Mouse (Mus musculus): ENCODE results near the gene Cd72. TPM values are rescaled to one million over a fixed set of nuclear protein-coding genes. Genes with fewer than 3 reads are reported as not detected.

The Cd72 gene
- total RNA-seq (2012; rRNA removed) (24.0 and 30.3 TPM in 2 replicates), total RNA-seq (2014; rRNA removed) (47.6 and 61.4 TPM in 2 replicates), polyA plus RNA-seq (2012; ENCODE audit: insufficient read length, low read depth) (55.9 and 86.4 TPM in 2 replicates)

DNA sequence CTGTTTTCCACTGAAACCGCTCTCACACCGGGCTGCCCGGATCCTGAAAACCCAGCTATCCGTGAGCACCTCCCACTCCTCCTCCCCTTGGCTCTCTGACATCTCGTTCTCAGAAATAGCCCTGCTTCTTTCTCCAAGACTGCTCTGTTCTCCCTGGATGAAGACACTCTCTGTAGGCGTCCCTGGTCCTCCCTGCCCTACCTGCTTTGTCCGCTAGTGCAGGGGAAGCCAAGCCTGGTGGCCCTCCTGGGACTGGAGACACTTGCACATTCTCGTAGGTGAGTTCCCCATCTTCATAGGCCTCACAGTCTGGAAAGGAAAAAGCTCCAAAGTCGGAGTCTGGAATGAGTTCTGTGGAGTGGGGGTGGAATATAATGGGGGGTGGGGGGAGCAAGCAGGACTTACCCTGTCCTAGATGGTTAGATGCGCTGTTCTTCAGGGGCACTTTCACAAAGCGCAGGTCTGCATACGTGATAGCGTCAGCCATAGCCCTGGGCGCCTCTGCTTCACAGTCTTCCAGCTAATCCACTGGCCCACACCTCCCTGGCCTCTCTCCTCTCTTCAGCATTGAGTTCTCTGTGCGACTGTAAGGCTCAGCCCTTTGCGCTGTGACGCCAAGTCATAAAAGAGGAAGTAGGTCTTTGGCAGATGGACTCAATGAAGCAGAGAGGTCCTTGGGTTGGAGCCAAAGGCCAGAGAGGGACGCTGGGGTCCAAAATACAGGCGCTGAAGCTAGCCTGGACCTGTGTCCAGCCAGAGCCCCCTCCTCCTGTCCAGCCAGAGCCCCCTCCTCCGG is at the start of gene Cd72:
Gene Cd72 (minus strand): TSS at position 588 of the 796 bp plus-strand sequence.
- Histone ChIP-seq H3K9ac (ENCODE audit: insufficient read depth, low read depth) (peak within 1 kb of the TSS; percentile 24), H3K4me3 (replicated peaks in 1 of 3; ENCODE audit: low read depth in 2 of 3, low read length in 2 of 3, poor library complexity in 1 of 3) (peak within 1 kb of the TSS; percentile 55 to 69 (median 60)), H3K9me3 (replicated peaks; ENCODE audit: low read length) (peaks cover 9% of the 10 kb centered on the region), H3K27ac (ENCODE audit: insufficient read depth, low read depth) (peak within 1 kb of the TSS; percentile 38), H3K4me2 (ENCODE audit: insufficient read depth, low read depth, poor library complexity, severe bottlenecking) (peak within 1 kb of the TSS; percentile 95), H3K79me2 (replicated peaks; ENCODE audit: control insufficient read depth, extremely low read depth, insufficient read depth, poor library complexity, severe bottlenecking) (no peaks in the 10 kb centered on the region), H3K36me3 (replicated peaks in 1 of 2; ENCODE audit: control insufficient read depth in 1 of 2, insufficient read depth in 1 of 2, low read length in 1 of 2) (peaks cover 0 to 33% of the 10 kb centered on the region in 2 experiments), H3K4me1 (ENCODE audit: control insufficient read depth in 1 of 2, insufficient read depth in 2 of 2) (peaks cover 21 to 63% of the 10 kb centered on the region in 2 experiments), H3K27me3 (replicated peaks) (peaks cover 3% of the 10 kb centered on the region)
- in situ Hi-C loops (cut with MboI; ENCODE audit: low pct_ligation_motif_present, low pct_unique_long_range_greater_than_20kb, low sequenced_read_pairs), result no loop called here
- DNase-seq (ENCODE audit: extremely low read depth), result peak; percentile 88
- dilution Hi-C loops (cut with MboI; ENCODE audit: extremely low pct_ligation_motif_present, extremely low pct_unique_long_range_greater_than_20kb, low sequenced_read_pairs), result no loop called here
- TF ChIP-seq PAX5 (IDR thresholded peaks at IDR 0.05; ENCODE audit: low read length) (no peak), POLR2A (IDR thresholded peaks at IDR 0.05; ENCODE audit: low read depth, low read length) (peak; percentile 50; the same call in 1 of the 2 replicates), UBTF (IDR thresholded peaks at IDR 0.05; ENCODE audit: low read depth, low read length) (0 out of 2 replicates have a peak, but pooled peaks have one; percentile 31), POLR2AphosphoS2 (IDR thresholded peaks at IDR 0.05; ENCODE audit: low read depth, low read length) (no peak), ELF1 (IDR thresholded peaks at IDR 0.05; ENCODE audit: low read depth, low read length) (peak; percentile 65), GABPA (IDR thresholded peaks at IDR 0.05; ENCODE audit: insufficient replicate concordance, low read depth, low read length) (no peak), NRF1 (IDR thresholded peaks at IDR 0.05; ENCODE audit: low read depth, low read length) (0 out of 2 replicates have a peak, but pooled peaks have one; percentile 15), CTCF (conservative IDR thresholded peaks at IDR 0.05 in 1 of 2, IDR thresholded peaks at IDR 0.05 in 1 of 2; ENCODE audit: low read depth in 2 of 2, low read length in 2 of 2) (peak; percentile 12 to 15; a peak in 2 of 4 replicates), MYC (IDR thresholded peaks at IDR 0.05; ENCODE audit: low read depth, low read length) (no peak), ZKSCAN1 (IDR thresholded peaks at IDR 0.05; ENCODE audit: borderline replicate concordance, low read depth, low read length) (no peak), JUND (conservative IDR thresholded peaks at IDR 0.05; ENCODE audit: low read depth, low read length) (no peak), MAFK (IDR thresholded peaks at IDR 0.05; ENCODE audit: insufficient replicate concordance, low read length) (no peak), E2F4 (IDR thresholded peaks at IDR 0.05; ENCODE audit: insufficient replicate concordance, low read depth, low read length) (no peak), BHLHE40 (IDR thresholded peaks at IDR 0.05; ENCODE audit: low read depth, low read length) (0 out of 2 replicates have a peak, but pooled peaks have one; percentile 9), SMC3 (IDR thresholded peaks at IDR 0.05; ENCODE audit: low read depth, low read length) (peak; percentile 3; the same call in 1 of the 2 replicates), MEF2A (IDR thresholded peaks at IDR 0.05; ENCODE audit: borderline replicate concordance, low read depth, low read length) (peak; percentile 30; the same call in 1 of the 2 replicates), EP300 (IDR thresholded peaks at IDR 0.05; ENCODE audit: low read length) (peak; percentile 87), ZC3H11A (IDR thresholded peaks at IDR 0.05; ENCODE audit: low read depth, low read length) (no peak), SIN3A (IDR thresholded peaks at IDR 0.05; ENCODE audit: low read length) (peak; percentile 78), ZNF384 (IDR thresholded peaks at IDR 0.05; ENCODE audit: low read depth, low read length) (no peak), MXI1 (IDR thresholded peaks at IDR 0.05; ENCODE audit: low read depth, low read length) (no peak; the same call in 1 of the 2 replicates), MAX (IDR thresholded peaks at IDR 0.05; ENCODE audit: low read length) (peak; percentile 67), CHD2 (IDR thresholded peaks at IDR 0.05; ENCODE audit: low read length) (0 out of 2 replicates have a peak, but pooled peaks have one; percentile 48), HCFC1 (IDR thresholded peaks at IDR 0.05; ENCODE audit: low read depth, low read length) (0 out of 2 replicates have a peak, but pooled peaks have one; percentile 37), TCF12 (IDR thresholded peaks at IDR 0.05; ENCODE audit: low read depth, low read length) (peak; percentile 82), RCOR1 (conservative IDR thresholded peaks at IDR 0.05; ENCODE audit: low read depth, low read length) (no peak), JUN (IDR thresholded peaks at IDR 0.05; ENCODE audit: insufficient read depth, low read depth, low read length) (0 out of 2 replicates have a peak, but pooled peaks have one; percentile 8), USF1 (IDR thresholded peaks at IDR 0.05; ENCODE audit: low read depth, low read length) (no peak), TBP (conservative IDR thresholded peaks at IDR 0.05; ENCODE audit: low read depth, low read length) (peak; percentile 68), IRF4 (IDR thresholded peaks at IDR 0.05; ENCODE audit: low read depth, low read length) (peak; percentile 50; the same call in 1 of the 2 replicates), RAD21 (IDR thresholded peaks at IDR 0.05; ENCODE audit: low read depth, low read length) (no peak), USF2 (conservative IDR thresholded peaks at IDR 0.05; ENCODE audit: low read depth, low read length) (no peak), CHD1 (IDR thresholded peaks at IDR 0.05; ENCODE audit: low read depth, low read length) (no peak), MAZ (IDR thresholded peaks at IDR 0.05; ENCODE audit: low read depth, low read length) (0 out of 2 replicates have a peak, but pooled peaks have one; percentile 60), ZMIZ1 (IDR thresholded peaks at IDR 0.05; ENCODE audit: low read depth, low read length) (0 out of 2 replicates have a peak, but pooled peaks have one; percentile 25), ETS1 (conservative IDR thresholded peaks at IDR 0.05; ENCODE audit: low read depth, low read length) (peak; percentile 57), KAT2A (IDR thresholded peaks at IDR 0.05; ENCODE audit: insufficient replicate concordance, low read length) (no peak)
